Mouse (Mus musculus): ENCODE results near the gene Adgrl4.

Gene Adgrl4

GRCm38 (mm10) chr3:151511184-151511583 lies 73.5 kb downstream of the Adgrl4 start:
- no peak for DNase-seq

- DNase-seq = no peak
Observed at GRCm38 (mm10) chr3:151547182-151547581, 109.5 kb downstream of the Adgrl4 start.

GRCm38 (mm10) chr3:151551002-151551401 lies 113.3 kb downstream of the Adgrl4 start:
- peak; percentile 22 for DNase-seq

- no peak for DNase-seq
Observed at GRCm38 (mm10) chr3:151556635-151557034, 118.9 kb downstream of the Adgrl4 start.

GRCm38 (mm10) chr3:151557125-151557524 lies 119.4 kb downstream of the Adgrl4 start:
- DNase-seq = no peak

GRCm38 (mm10) chr3:151557607-151558006 lies 119.9 kb downstream of the Adgrl4 start:
- no peak for DNase-seq

GRCm38 (mm10) chr3:151558374-151558773 lies 120.7 kb downstream of the Adgrl4 start:
- no peak for DNase-seq

GRCm38 (mm10) chr3:151565664-151566621 lies 128.3 kb downstream of the Adgrl4 start:
- DNase-seq = no peak

GRCm38 (mm10) chr3:151566629-151567028 lies 128.9 kb downstream of the Adgrl4 start:
- no peak for DNase-seq

GRCm38 (mm10) chr3:151567541-151567940 lies 129.9 kb downstream of the Adgrl4 start:
- DNase-seq = no peak

- no peak for DNase-seq
Observed at GRCm38 (mm10) chr3:151572089-151572488, 134.4 kb downstream of the Adgrl4 start.

- DNase-seq = no peak
Observed at GRCm38 (mm10) chr3:151575292-151575691, 137.6 kb downstream of the Adgrl4 start.

- peak; percentile 16 for DNase-seq
Observed at GRCm38 (mm10) chr3:151576155-151576554, 138.5 kb downstream of the Adgrl4 start.

- no peak for DNase-seq
Observed at GRCm38 (mm10) chr3:151591904-151592303, 154.2 kb downstream of the Adgrl4 start.

All from layer of hippocampus, adult 9-11 months (tissue).